Mouse (Mus musculus) midbrain, embryonic 12.5 days (tissue): ENCODE measurements at regions not wholly inside any gene's neighbourhood (a gene's known extent, or its start where the extent isn't known, plus 50 kb on each side); places are given as distances from the start of the nearest gene placed in this dataset.

Experiments
- ATAC-seq: fragments of 200-750 bp; cut with Nextera tagmentation; 2 replicates; pipeline ENCODE4 v1.8.0; 2017; ENCODE audit warnings: low read depth, moderate TSS enrichment, moderate library complexity; ENCODE audit not compliant: low FRiP score
- H3K27ac ChIP-seq: fragments of 300-500 bp; sonication (generic); replicated peaks from 2 replicates; pipeline ENCODE4 v1.5.1; 2016; ENCODE audit warnings: mild to moderate bottlenecking
- H3K27me3 ChIP-seq: fragments of 300-500 bp; sonication (generic); 2 replicates; pipeline ENCODE4 v1.6.1; 2016; ENCODE audit warnings: mild to moderate bottlenecking
- H3K36me3 ChIP-seq: fragments of 300-500 bp; sonication (generic); 2 replicates; pipeline ENCODE4 v1.6.1; 2016
- H3K4me1 ChIP-seq: fragments of 300-500 bp; sonication (generic); 2 replicates; pipeline ENCODE4 v1.6.1; 2016
- H3K4me2 ChIP-seq: fragments of 300-500 bp; sonication (generic); replicated peaks from 2 replicates; pipeline ENCODE4 v1.6.1; 2016; ENCODE audit warnings: mild to moderate bottlenecking, moderate library complexity
- H3K4me3 ChIP-seq: fragments of 300-500 bp; sonication (generic); 2 replicates; pipeline ENCODE4 v1.5.1; 2016; ENCODE audit warnings: mild to moderate bottlenecking
- H3K9ac ChIP-seq: fragments of 300-500 bp; sonication (generic); replicated peaks from 2 replicates; pipeline ENCODE4 v1.6.1; 2016; ENCODE audit warnings: mild to moderate bottlenecking, moderate library complexity
- H3K9me3 ChIP-seq: fragments of 300-500 bp; sonication (generic); 2 replicates; pipeline ENCODE4 v1.6.1; 2016; ENCODE audit warnings: mild to moderate bottlenecking
- WGBS: fragments of 180-500 bp; shearing (Covaris S2); methylation state at CpG from one replicate; pipeline ENCODE4 v1.1.7; 2016; 5-methylcytosine and 5-hydroxymethylcytosine counted together

- H3K27ac ChIP-seq, result peak overlapping the region; percentile 70
Measured at GRCm38 (mm10) chr3:123810943-123811499, 120.4 kb upstream of the Ndst3 start.

GRCm38 (mm10) chr3:123828790-123829189, 138.1 kb upstream of the Ndst3 start:
- WGBS, result 80% methylated on average over 6 of the region's 6 CpGs
- no peak overlapping the region for H3K27ac ChIP-seq
- H3K4me3 ChIP-seq, result no peak overlapping the region
- no peaks in the 10 kb centered on the region for H3K27me3 ChIP-seq
- ATAC-seq, result no peak
- no peak overlapping the region for H3K9ac ChIP-seq
- H3K4me2 ChIP-seq, result no peak overlapping the region
- H3K9me3 ChIP-seq, result 0 out of 2 replicates have a peak, but pooled peaks cover 2% of the 10 kb centered on the region
- no peaks in the 10 kb centered on the region for H3K4me1 ChIP-seq
- H3K36me3 ChIP-seq, result no peaks in the 10 kb centered on the region

More at GRCm38 (mm10) chr3:123810943-123811499, 120.4 kb upstream of the Ndst3 start:
- H3K4me1 ChIP-seq, result peaks cover 3% of the 10 kb centered on the region
- H3K36me3 ChIP-seq, result no peaks in the 10 kb centered on the region
- ATAC-seq, result peak; percentile 79
- WGBS, result 32% methylated on average over 5 of the region's 5 CpGs
- H3K27me3 ChIP-seq, result no peaks in the 10 kb centered on the region
- no peaks in the 10 kb centered on the region for H3K9me3 ChIP-seq
- no peak overlapping the region for H3K4me2 ChIP-seq
- no peak overlapping the region for H3K9ac ChIP-seq
- no peak overlapping the region for H3K4me3 ChIP-seq

- Histone ChIP-seq H3K4me2 (no peak overlapping the region), H3K9ac (no peak overlapping the region)
- 87% methylated on average over 10 of the region's 10 CpGs for WGBS
Measured at GRCm38 (mm10) chr3:123838385-123839170, 147.9 kb upstream of the Ndst3 start.

GRCm38 (mm10) chr3:123846554-123846953, 155.9 kb upstream of the Ndst3 start:
- no peak overlapping the region for H3K4me3 ChIP-seq
- no peaks in the 10 kb centered on the region for H3K9me3 ChIP-seq
- no peak overlapping the region for H3K27ac ChIP-seq
- WGBS, result 74% methylated on average over 1 of the region's 1 CpGs
- no peak overlapping the region for H3K9ac ChIP-seq
- no peak for ATAC-seq
- H3K36me3 ChIP-seq, result no peaks in the 10 kb centered on the region
- H3K4me1 ChIP-seq, result no peaks in the 10 kb centered on the region
- no peaks in the 10 kb centered on the region for H3K27me3 ChIP-seq
- no peak overlapping the region for H3K4me2 ChIP-seq

More at GRCm38 (mm10) chr3:123838385-123839170, 147.9 kb upstream of the Ndst3 start:
- no peaks in the 10 kb centered on the region for H3K9me3 ChIP-seq
- no peaks in the 10 kb centered on the region for H3K4me1 ChIP-seq
- no peak overlapping the region for H3K4me3 ChIP-seq
- H3K27me3 ChIP-seq, result no peaks in the 10 kb centered on the region
- no peak for ATAC-seq
- no peak overlapping the region for H3K27ac ChIP-seq
- H3K36me3 ChIP-seq, result no peaks in the 10 kb centered on the region

- WGBS, result 79% methylated on average over 2 of the region's 2 CpGs
Measured at GRCm38 (mm10) chr3:123848663-123849062, 158.0 kb upstream of the Ndst3 start.

GRCm38 (mm10) chr3:123852889-123853288, 162.2 kb upstream of the Ndst3 start:
- 79% methylated on average over 3 of the region's 3 CpGs for WGBS
- H3K4me3 ChIP-seq, result no peak overlapping the region
- no peaks in the 10 kb centered on the region for H3K27me3 ChIP-seq
- H3K9ac ChIP-seq, result no peak overlapping the region
- H3K27ac ChIP-seq, result no peak overlapping the region
- H3K9me3 ChIP-seq, result no peaks in the 10 kb centered on the region
- no peaks in the 10 kb centered on the region for H3K4me1 ChIP-seq
- ATAC-seq, result no peak
- H3K36me3 ChIP-seq, result no peaks in the 10 kb centered on the region
- no peak overlapping the region for H3K4me2 ChIP-seq

More at GRCm38 (mm10) chr3:123848663-123849062, 158.0 kb upstream of the Ndst3 start:
- H3K9me3 ChIP-seq, result no peaks in the 10 kb centered on the region
- H3K4me1 ChIP-seq, result no peaks in the 10 kb centered on the region
- H3K4me2 ChIP-seq, result no peak overlapping the region
- H3K9ac ChIP-seq, result no peak overlapping the region
- no peaks in the 10 kb centered on the region for H3K36me3 ChIP-seq
- ATAC-seq, result no peak
- no peaks in the 10 kb centered on the region for H3K27me3 ChIP-seq
- no peak overlapping the region for H3K4me3 ChIP-seq
- H3K27ac ChIP-seq, result no peak overlapping the region

- Histone ChIP-seq H3K4me3 (no peak overlapping the region), H3K9me3 (no peaks in the 10 kb centered on the region), H3K27me3 (no peaks in the 10 kb centered on the region), H3K9ac (no peak overlapping the region), H3K36me3 (no peaks in the 10 kb centered on the region), H3K27ac (no peak overlapping the region), H3K4me2 (no peak overlapping the region), H3K4me1 (no peaks in the 10 kb centered on the region)
- no peak for ATAC-seq
- 91% methylated on average over 2 of the region's 2 CpGs for WGBS
Measured at GRCm38 (mm10) chr3:123873709-123874108, 183.1 kb upstream of the Ndst3 start.

GRCm38 (mm10) chr3:123893691-123894090, 203.0 kb upstream of the Ndst3 start:
- Histone ChIP-seq H3K4me2 (no peak overlapping the region), H3K4me3 (no peak overlapping the region), H3K27me3 (no peaks in the 10 kb centered on the region), H3K4me1 (peaks cover 5% of the 10 kb centered on the region; the same call in 1 of the 2 replicates), H3K9ac (no peak overlapping the region), H3K36me3 (no peaks in the 10 kb centered on the region), H3K27ac (no peak overlapping the region), H3K9me3 (no peaks in the 10 kb centered on the region)
- 12% methylated on average over 3 of the region's 3 CpGs for WGBS
- no peak for ATAC-seq

GRCm38 (mm10) chr3:123905928-123906721, 215.5 kb upstream of the Ndst3 start:
- H3K27ac ChIP-seq, result 0 out of 2 replicates have a peak overlapping the region, but pooled peaks have one; percentile 12
- ATAC-seq, result peak; percentile 80
- no peaks in the 10 kb centered on the region for H3K27me3 ChIP-seq
- H3K4me3 ChIP-seq, result no peak overlapping the region
- no peak overlapping the region for H3K4me2 ChIP-seq
- H3K9me3 ChIP-seq, result no peaks in the 10 kb centered on the region
- no peaks in the 10 kb centered on the region for H3K36me3 ChIP-seq
- H3K4me1 ChIP-seq, result peaks cover 6% of the 10 kb centered on the region; the same call in 1 of the 2 replicates
- 20% methylated on average over 9 of the region's 9 CpGs for WGBS
- H3K9ac ChIP-seq, result no peak overlapping the region

GRCm38 (mm10) chr3:123918140-123918539, 227.5 kb upstream of the Ndst3 start:
- no peaks in the 10 kb centered on the region for H3K9me3 ChIP-seq
- no peaks in the 10 kb centered on the region for H3K27me3 ChIP-seq
- no peak overlapping the region for H3K4me3 ChIP-seq
- no peak overlapping the region for H3K4me2 ChIP-seq
- ATAC-seq, result no peak
- no peaks in the 10 kb centered on the region for H3K36me3 ChIP-seq
- H3K9ac ChIP-seq, result no peak overlapping the region
- H3K27ac ChIP-seq, result no peak overlapping the region
- H3K4me1 ChIP-seq, result no peaks in the 10 kb centered on the region
- 79% methylated on average over 3 of the region's 3 CpGs for WGBS

GRCm38 (mm10) chr3:123952121-123952520, 261.5 kb upstream of the Ndst3 start:
- ATAC-seq, result no peak
- H3K27me3 ChIP-seq, result no peaks in the 10 kb centered on the region
- H3K9me3 ChIP-seq, result no peaks in the 10 kb centered on the region
- no peak overlapping the region for H3K4me2 ChIP-seq
- no peaks in the 10 kb centered on the region for H3K36me3 ChIP-seq
- no peak overlapping the region for H3K27ac ChIP-seq
- H3K4me1 ChIP-seq, result no peaks in the 10 kb centered on the region
- no peak overlapping the region for H3K4me3 ChIP-seq
- H3K9ac ChIP-seq, result no peak overlapping the region
- WGBS, result 82% methylated on average over 6 of the region's 6 CpGs

GRCm38 (mm10) chr3:123967373-123967772, 276.7 kb upstream of the Ndst3 start:
- Histone ChIP-seq H3K27me3 (no peaks in the 10 kb centered on the region), H3K9me3 (no peaks in the 10 kb centered on the region), H3K36me3 (no peaks in the 10 kb centered on the region), H3K9ac (no peak overlapping the region), H3K4me3 (no peak overlapping the region), H3K27ac (no peak overlapping the region), H3K4me2 (no peak overlapping the region), H3K4me1 (no peaks in the 10 kb centered on the region)
- no peak for ATAC-seq
- WGBS, result 96% methylated on average over 3 of the region's 3 CpGs
